Mouse (Mus musculus): ENCODE data around the gene Fbxo4.

The Fbxo4 gene

DNA sequence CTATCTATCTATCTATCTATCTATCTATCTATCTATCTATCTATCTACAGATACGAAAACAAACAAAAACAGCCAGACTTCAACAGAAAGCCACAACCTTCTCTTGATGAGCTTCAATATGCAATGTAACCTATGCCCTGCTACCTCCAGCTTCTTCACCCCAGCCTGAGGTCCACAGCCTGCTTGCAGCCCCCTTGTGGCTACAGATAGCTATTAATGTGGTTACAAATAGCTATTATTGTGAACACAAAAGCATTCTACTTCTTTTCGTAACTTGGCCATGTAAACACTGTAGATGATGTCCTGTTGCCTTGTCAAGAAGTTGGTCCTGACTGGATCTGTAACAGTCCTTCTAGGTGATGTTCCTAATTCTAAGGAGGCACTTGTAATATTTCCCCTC is 41.2 kb downstream of the Fbxo4 start:
- no peaks in the 10 kb centered on the region for H3K27me3 ChIP-seq (ENCODE audit: control insufficient read depth, insufficient read depth, low read length, poor library complexity, severe bottlenecking)
- no peak for DNase-seq (ENCODE audit: low read depth, low spot score)
- H3K36me3 ChIP-seq (ENCODE audit: control insufficient read depth, insufficient read depth, low read length, poor library complexity, severe bottlenecking): no peaks in the 10 kb centered on the region

DNA sequence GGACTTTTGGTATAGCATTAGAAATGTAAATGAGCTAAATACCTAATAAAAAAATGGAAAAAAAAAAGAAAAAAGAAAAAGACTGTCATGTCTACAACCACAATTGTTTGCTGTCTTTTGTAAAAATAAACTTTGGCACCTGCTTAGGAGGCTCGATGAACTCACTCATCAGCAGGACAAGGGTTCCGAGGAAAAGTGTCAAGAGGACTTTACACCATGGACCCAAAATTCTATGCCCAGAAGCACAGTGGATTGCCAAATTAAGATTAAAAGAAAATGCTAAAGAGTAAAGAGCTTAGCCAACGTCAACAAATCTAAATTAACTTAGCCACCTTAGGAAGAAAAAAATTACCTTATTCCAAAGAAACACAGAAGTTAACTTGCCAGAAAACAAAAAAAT is 43.3 kb downstream of the Fbxo4 start:
- no peak for DNase-seq (ENCODE audit: low read depth, low spot score)
- H3K27me3 ChIP-seq (ENCODE audit: control insufficient read depth, insufficient read depth, low read length, poor library complexity, severe bottlenecking): no peaks in the 10 kb centered on the region
- no peaks in the 10 kb centered on the region for H3K36me3 ChIP-seq (ENCODE audit: control insufficient read depth, insufficient read depth, low read length, poor library complexity, severe bottlenecking)

DNA sequence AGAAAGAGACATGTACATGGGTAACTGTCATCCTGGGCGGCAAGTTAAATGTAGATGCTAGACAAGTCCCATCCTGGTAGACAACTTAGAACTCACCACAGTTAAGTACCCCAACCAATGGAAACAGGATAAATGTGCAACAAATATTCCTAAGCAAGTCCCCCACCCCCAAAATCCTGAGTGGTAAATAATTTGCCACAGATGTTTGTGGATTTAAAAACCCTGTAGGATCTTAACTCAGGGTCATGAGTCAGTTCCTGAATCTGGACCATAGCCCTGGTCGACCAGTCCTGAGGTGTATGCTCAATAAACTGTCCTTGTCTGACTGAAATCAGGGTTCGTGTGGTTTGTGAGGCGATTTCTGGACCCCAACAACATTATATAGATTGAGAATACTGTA is 45.9 kb downstream of the Fbxo4 start:
- no peak for DNase-seq (ENCODE audit: low read depth, low spot score)
- no peaks in the 10 kb centered on the region for H3K36me3 ChIP-seq (ENCODE audit: control insufficient read depth, insufficient read depth, low read length, poor library complexity, severe bottlenecking)
- H3K27me3 ChIP-seq (ENCODE audit: control insufficient read depth, insufficient read depth, low read length, poor library complexity, severe bottlenecking): no peaks in the 10 kb centered on the region

GRCm38 (mm10) chr15:3931931-3932330 is 47.4 kb downstream of the Fbxo4 start:
- Histone ChIP-seq H3K27me3 (ENCODE audit: control insufficient read depth, insufficient read depth, low read length, poor library complexity, severe bottlenecking) (no peaks in the 10 kb centered on the region), H3K36me3 (ENCODE audit: control insufficient read depth, insufficient read depth, low read length, poor library complexity, severe bottlenecking) (no peaks in the 10 kb centered on the region)
- DNase-seq (ENCODE audit: low read depth, low spot score): no peak

Measured in splenic B cell, adult 2 months (primary cell).